Mouse (Mus musculus): ENCODE results near the gene Akt1s1. TPM values are rescaled to one million over a fixed set of nuclear protein-coding genes. Genes with fewer than 3 reads are reported as not detected.

Gene Akt1s1
- polyA plus RNA-seq, 1 experiment from 2014 or later = 89.4 TPM

GRCm38 (mm10) chr7:44863982-44864494, 15.2 kb downstream of the Akt1s1 start:
- ATAC-seq (no peak), DNase-seq (ENCODE audit: low spot score) (no peak)
- Histone ChIP-seq H3K9me3 (ENCODE audit: low read length) (no peaks in the 10 kb centered on the region), H3K36me3 (ENCODE audit: insufficient read depth, low read length) (peaks cover 25% of the 10 kb centered on the region), H3K27me3 (replicated peaks; ENCODE audit: insufficient read depth, low read length) (no peaks in the 10 kb centered on the region), H3K27ac (ENCODE audit: low read length) (peak overlapping the region; percentile 43), H3K4me2 (replicated peaks; ENCODE audit: low read depth, low read length) (no peak overlapping the region), H3K9ac (replicated peaks; ENCODE audit: low read depth) (no peak overlapping the region), H3K4me3 (ENCODE audit: low read depth, low read length) (no peak overlapping the region), H3K4me1 (ENCODE audit: insufficient read depth, low read depth, low read length) (peaks cover 27% of the 10 kb centered on the region)
- TF ChIP-seq EP300 (IDR thresholded peaks at IDR 0.05) (no peak), CTCF (IDR thresholded peaks at IDR 0.05) (no peak)
- WGBS = 76% methylated on average over 11 of the region's 11 CpGs

GRCm38 (mm10) chr7:44864595-44865542, 16.1 kb downstream of the Akt1s1 start:
- Histone ChIP-seq H3K27ac (ENCODE audit: low read length) (peak overlapping the region; percentile 100), H3K4me2 (replicated peaks; ENCODE audit: low read depth, low read length) (no peak overlapping the region), H3K4me3 (ENCODE audit: low read depth, low read length) (no peak overlapping the region), H3K36me3 (ENCODE audit: insufficient read depth, low read length) (peaks cover 25% of the 10 kb centered on the region), H3K27me3 (replicated peaks; ENCODE audit: insufficient read depth, low read length) (no peaks in the 10 kb centered on the region), H3K9ac (replicated peaks; ENCODE audit: low read depth) (no peak overlapping the region), H3K9me3 (ENCODE audit: low read length) (no peaks in the 10 kb centered on the region), H3K4me1 (ENCODE audit: insufficient read depth, low read depth, low read length) (peaks cover 27% of the 10 kb centered on the region)
- no peak; the same call in 1 of the 2 replicates for ATAC-seq
- WGBS = 61% methylated on average over 24 of the region's 24 CpGs
- no peak for TF ChIP-seq CTCF (IDR thresholded peaks at IDR 0.05)
- TF ChIP-seq EP300 (IDR thresholded peaks at IDR 0.05) = no peak
- peak; percentile 72 for DNase-seq (ENCODE audit: low spot score)

GRCm38 (mm10) chr7:44866276-44867009, 17.7 kb downstream of the Akt1s1 start:
- no peak overlapping the region for H3K4me3 ChIP-seq (ENCODE audit: low read depth, low read length)
- peak; percentile 96 for DNase-seq (ENCODE audit: low spot score)
- ATAC-seq = peak; percentile 15
- peaks cover 33% of the 10 kb centered on the region for H3K4me1 ChIP-seq (ENCODE audit: insufficient read depth, low read depth, low read length)
- H3K9ac ChIP-seq (replicated peaks; ENCODE audit: low read depth) = peak overlapping the region; percentile 34; the same call in 1 of the 2 replicates
- peak overlapping the region; percentile 100 for H3K27ac ChIP-seq (ENCODE audit: low read length)
- TF ChIP-seq EP300 (IDR thresholded peaks at IDR 0.05) (no peak), CTCF (IDR thresholded peaks at IDR 0.05) (peak; percentile 59)
- H3K4me2 ChIP-seq (replicated peaks; ENCODE audit: low read depth, low read length) = peak overlapping the region; percentile 69
- H3K36me3 ChIP-seq (ENCODE audit: insufficient read depth, low read length) = peaks cover 25% of the 10 kb centered on the region
- H3K9me3 ChIP-seq (ENCODE audit: low read length) = no peaks in the 10 kb centered on the region
- H3K27me3 ChIP-seq (replicated peaks; ENCODE audit: insufficient read depth, low read length) = no peaks in the 10 kb centered on the region
- WGBS = 31% methylated on average over 15 of the region's 15 CpGs

- Histone ChIP-seq H3K9ac (replicated peaks; ENCODE audit: low read depth) (no peak overlapping the region), H3K9me3 (ENCODE audit: low read length) (no peaks in the 10 kb centered on the region), H3K36me3 (ENCODE audit: insufficient read depth, low read length) (peaks cover 22% of the 10 kb centered on the region), H3K4me3 (ENCODE audit: low read depth, low read length) (peak overlapping the region; percentile 99; the same call in 1 of the 2 replicates), H3K4me2 (replicated peaks; ENCODE audit: low read depth, low read length) (peak overlapping the region; percentile 69), H3K27ac (ENCODE audit: low read length) (peak overlapping the region; percentile 100), H3K27me3 (replicated peaks; ENCODE audit: insufficient read depth, low read length) (no peaks in the 10 kb centered on the region), H3K4me1 (ENCODE audit: insufficient read depth, low read depth, low read length) (peaks cover 33% of the 10 kb centered on the region)
- TF ChIP-seq EP300 (IDR thresholded peaks at IDR 0.05) (no peak), CTCF (IDR thresholded peaks at IDR 0.05) (no peak)
- DNase-seq (ENCODE audit: low spot score) = no peak
- ATAC-seq = no peak
- 40% methylated on average over 18 of the region's 19 CpGs for WGBS
These were observed 18.4 kb downstream of the Akt1s1 start for GRCm38 (mm10) chr7:44867010-44867702.

- H3K9me3 ChIP-seq (ENCODE audit: low read length) = no peaks in the 10 kb centered on the region
- 38% methylated on average over 9 of the region's 9 CpGs for WGBS
- ATAC-seq = no peak
- H3K27ac ChIP-seq (ENCODE audit: low read length) = peak overlapping the region; percentile 100
- no peaks in the 10 kb centered on the region for H3K27me3 ChIP-seq (replicated peaks; ENCODE audit: insufficient read depth, low read length)
- H3K4me2 ChIP-seq (replicated peaks; ENCODE audit: low read depth, low read length) = peak overlapping the region; percentile 69
- TF ChIP-seq CTCF (IDR thresholded peaks at IDR 0.05) = no peak
- TF ChIP-seq EP300 (IDR thresholded peaks at IDR 0.05) = no peak
- peaks cover 33% of the 10 kb centered on the region for H3K4me1 ChIP-seq (ENCODE audit: insufficient read depth, low read depth, low read length)
- peak overlapping the region; percentile 98 for H3K9ac ChIP-seq (replicated peaks; ENCODE audit: low read depth)
- H3K4me3 ChIP-seq (ENCODE audit: low read depth, low read length) = peak overlapping the region; percentile 99
- peaks cover 17% of the 10 kb centered on the region for H3K36me3 ChIP-seq (ENCODE audit: insufficient read depth, low read length)
- peak; percentile 16 for DNase-seq (ENCODE audit: low spot score)
These were observed 19.0 kb downstream of the Akt1s1 start for GRCm38 (mm10) chr7:44867802-44868201.

Data from lung, postnatal 0 days (tissue).